Mouse (Mus musculus) ovary, postnatal 10 days (tissue): ENCODE measurements around the gene Slc7a14.

Experiments used
- DNase-seq: peaks from one replicate; pipeline ENCODE4 v3.0.0; 2022; ENCODE audit warnings: low spot score

Gene Slc7a14

GRCm38 (mm10) chr3:31261418-31262014, 48.7 kb downstream of the Slc7a14 start:
- no peak for DNase-seq

GRCm38 (mm10) chr3:31260964-31261346, 49.2 kb downstream of the Slc7a14 start:
- no peak for DNase-seq

- DNase-seq = no peak
These were observed 49.7 kb downstream of the Slc7a14 start for GRCm38 (mm10) chr3:31260329-31260963.

DNA sequence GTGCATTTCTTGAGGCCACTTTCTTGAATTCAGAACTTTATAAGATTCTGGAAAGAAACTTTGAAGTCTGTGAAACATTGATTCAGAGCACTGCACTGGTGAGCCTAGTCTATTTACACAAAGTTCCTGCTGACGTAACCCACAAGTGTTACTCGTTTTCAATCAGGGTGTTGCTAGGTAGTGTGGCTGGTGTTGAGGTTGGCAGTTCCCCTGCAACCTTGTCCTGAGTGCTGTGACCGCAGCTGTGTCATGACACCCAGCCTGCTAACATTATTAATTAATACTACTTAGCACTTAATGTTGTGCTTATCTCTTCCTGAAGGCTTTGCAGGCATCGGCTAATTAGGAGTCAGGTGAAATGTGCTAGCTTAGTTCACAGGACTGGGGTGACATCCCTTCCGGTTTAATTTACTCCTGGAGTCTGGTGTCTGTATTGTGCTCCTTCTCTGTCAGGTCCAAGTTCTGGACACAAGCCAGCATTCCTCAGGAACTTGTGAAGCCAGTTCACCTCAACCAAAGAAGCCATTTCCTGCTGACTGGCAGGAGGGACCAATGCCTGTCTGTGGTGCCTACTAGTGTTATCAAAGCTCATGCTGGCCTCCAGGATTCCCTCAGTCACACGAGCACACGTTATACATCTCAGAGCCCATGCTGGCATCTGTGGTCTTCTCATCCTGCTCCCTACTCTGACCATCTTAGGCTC, 50.5 kb downstream of the Slc7a14 start:
- DNase-seq = no peak

DNA sequence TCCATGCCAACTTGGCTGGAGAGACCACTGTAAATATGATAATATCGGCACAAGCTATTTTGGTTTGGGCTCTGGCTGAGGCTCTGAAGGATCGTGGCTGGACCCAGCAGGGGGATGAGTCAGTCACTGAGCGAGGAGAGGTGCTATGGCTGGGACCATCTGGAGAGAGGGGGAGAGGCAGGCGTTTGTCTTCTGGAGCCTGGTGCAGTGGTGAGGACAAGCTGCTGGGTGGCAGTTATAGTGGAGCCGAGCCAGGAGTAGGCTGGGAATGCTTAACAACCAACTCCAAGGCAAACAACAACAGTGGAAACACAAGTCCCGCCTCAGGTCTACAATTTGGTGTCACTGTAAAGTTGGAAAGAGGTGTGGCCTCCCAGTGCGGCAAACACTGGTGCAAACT, 55.8 kb downstream of the Slc7a14 start:
- no peak for DNase-seq

GRCm38 (mm10) chr3:31253862-31254261, 56.3 kb downstream of the Slc7a14 start:
- no peak for DNase-seq

- no peak for DNase-seq
These were observed 57.6 kb downstream of the Slc7a14 start for GRCm38 (mm10) chr3:31252566-31252965.

GRCm38 (mm10) chr3:31243478-31243877, 66.7 kb downstream of the Slc7a14 start:
- DNase-seq = no peak

- no peak for DNase-seq
These were observed 69.3 kb downstream of the Slc7a14 start for GRCm38 (mm10) chr3:31240840-31241239.

DNA sequence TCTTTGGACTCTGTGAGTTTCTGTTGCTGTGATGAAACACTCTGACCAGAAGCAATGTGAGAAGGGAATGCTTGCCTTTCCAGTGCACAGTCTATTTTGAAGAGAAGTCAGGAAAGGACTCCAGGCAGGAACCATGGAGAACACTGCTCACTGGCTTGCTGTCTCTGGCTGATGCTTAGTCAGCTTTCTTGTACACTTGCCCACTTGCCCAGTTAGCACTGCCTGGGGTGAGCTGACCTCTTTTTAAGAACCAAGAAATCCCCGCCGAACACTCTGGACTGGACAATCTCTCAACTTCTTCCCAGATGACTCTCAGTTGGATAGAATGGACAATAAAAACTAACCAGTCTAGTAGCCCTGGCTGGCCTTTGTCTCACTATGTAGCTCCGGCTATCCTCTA, 70.5 kb downstream of the Slc7a14 start:
- DNase-seq = no peak

- no peak for DNase-seq
These were observed 72.2 kb downstream of the Slc7a14 start for GRCm38 (mm10) chr3:31237936-31238335.

GRCm38 (mm10) chr3:31236146-31236545, 74.0 kb downstream of the Slc7a14 start:
- DNase-seq = no peak

DNA sequence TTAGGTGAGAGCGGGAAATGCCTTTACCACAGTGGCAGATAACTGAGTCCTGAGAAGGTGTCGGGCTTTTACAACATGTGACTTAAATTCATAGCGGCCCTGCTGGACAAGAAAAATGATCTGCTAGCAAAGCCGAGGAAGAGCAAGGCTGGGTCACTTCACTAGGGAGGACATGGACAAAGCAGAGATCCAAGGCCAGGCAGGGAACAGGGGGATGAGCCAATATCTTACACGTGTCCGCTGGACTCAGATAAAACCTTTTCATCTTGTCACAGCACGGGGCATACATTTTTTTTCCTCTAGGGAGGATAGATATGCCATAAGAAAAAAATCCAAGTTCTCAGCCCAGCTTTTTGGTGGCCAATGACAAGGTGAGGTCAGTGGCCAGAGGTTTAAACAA, 75.8 kb downstream of the Slc7a14 start:
- no peak for DNase-seq

- no peak for DNase-seq
These were observed 76.3 kb downstream of the Slc7a14 start for GRCm38 (mm10) chr3:31233746-31234312.

DNA sequence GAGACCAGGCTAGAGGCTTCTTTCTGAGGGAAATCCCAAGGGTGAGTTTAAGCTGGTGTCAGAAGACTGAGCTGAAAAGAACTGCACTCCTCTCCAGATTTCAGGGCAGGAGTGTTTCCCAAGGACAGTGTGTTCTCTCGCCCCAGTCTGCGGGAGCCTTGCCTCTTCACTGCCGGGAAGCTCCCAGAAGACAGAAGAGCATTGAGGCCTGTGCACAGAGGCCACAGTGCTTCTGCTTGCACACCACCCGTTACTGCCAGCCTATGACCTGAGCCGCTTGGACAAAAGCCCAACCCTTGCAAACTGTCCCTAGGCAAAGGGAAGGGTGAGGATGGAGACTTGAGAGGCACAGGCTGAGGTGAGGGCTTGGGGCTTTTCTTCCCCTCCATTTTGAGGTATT, 80.9 kb downstream of the Slc7a14 start:
- DNase-seq = no peak

- no peak for DNase-seq
These were observed 81.7 kb downstream of the Slc7a14 start for GRCm38 (mm10) chr3:31228487-31228886.

DNA sequence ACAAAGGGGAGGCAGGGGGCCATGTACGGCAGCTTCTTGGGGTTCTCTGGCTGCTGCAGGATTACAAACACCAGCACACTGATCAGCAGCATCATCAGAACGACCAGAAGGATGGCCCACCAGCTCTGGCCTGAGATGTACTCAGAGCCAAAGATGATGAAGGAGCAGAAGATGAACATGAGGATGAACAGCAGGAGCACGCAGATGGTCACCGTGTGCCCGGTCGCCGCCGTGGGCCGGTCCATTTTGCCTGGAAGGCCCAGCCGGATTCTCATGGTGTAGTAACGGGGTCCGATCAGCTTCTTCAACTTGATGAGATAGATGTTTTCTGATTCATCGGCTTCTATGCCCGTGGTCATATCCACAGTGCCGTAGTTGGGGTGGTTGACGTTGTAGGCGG, 86.6 kb downstream of the Slc7a14 start:
- no peak for DNase-seq

- no peak for DNase-seq
These were observed 90.1 kb downstream of the Slc7a14 start for GRCm38 (mm10) chr3:31220040-31220439.

DNA sequence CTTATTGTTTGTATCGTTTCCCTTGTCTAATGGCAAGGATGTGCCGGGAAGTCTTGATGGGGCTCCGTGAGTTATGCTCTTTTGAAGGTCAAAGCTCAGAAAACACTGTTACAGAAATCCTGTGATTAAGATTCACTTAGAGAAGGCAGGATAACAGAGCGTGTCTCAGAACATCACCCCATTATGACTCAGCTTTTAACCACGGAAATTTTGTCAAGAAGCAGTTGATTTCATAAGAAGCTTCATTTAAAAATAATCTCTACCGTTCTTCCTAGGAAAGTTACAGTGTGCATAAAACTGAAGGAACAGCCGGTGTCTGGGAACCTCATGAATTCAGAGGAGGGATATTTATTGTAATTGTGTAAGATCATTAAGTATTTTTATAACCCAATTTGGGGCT, 90.7 kb downstream of the Slc7a14 start:
- no peak for DNase-seq

GRCm38 (mm10) chr3:31217523-31217922, 92.7 kb downstream of the Slc7a14 start:
- no peak for DNase-seq

GRCm38 (mm10) chr3:31213802-31214201, 96.4 kb downstream of the Slc7a14 start:
- no peak for DNase-seq

- DNase-seq = no peak
These were observed 97.8 kb downstream of the Slc7a14 start for GRCm38 (mm10) chr3:31212205-31213038.
